Mouse (Mus musculus) midbrain, embryonic 13.5 days (tissue): Measurements from ENCODE around the gene Lamc1. TPM values are rescaled to one million over a fixed set of nuclear protein-coding genes. Genes with fewer than 3 reads are reported as not detected.

Experiments
- ATAC-seq: fragments of 200-750 bp; cut with Nextera tagmentation; 2 replicates; pipeline ENCODE4 v1.8.0; 2017; ENCODE audit warnings: mild to moderate bottlenecking, moderate TSS enrichment, moderate library complexity
- H3K27ac ChIP-seq: fragments of 300-500 bp; sonication (generic); 2 replicates; pipeline ENCODE4 v1.5.1; 2015; ENCODE audit warnings: inconsistent platforms, mild to moderate bottlenecking, moderate library complexity
- H3K27me3 ChIP-seq: fragments of 300-500 bp; sonication (generic); 2 replicates; pipeline ENCODE4 v1.6.1; 2015; ENCODE audit warnings: mild to moderate bottlenecking, inconsistent platforms
- H3K36me3 ChIP-seq: fragments of 300-500 bp; sonication (generic); 2 replicates; pipeline ENCODE4 v1.6.1; 2015; ENCODE audit warnings: mild to moderate bottlenecking, inconsistent platforms
- H3K4me1 ChIP-seq: fragments of 300-500 bp; sonication (generic); replicated peaks from 2 replicates; pipeline ENCODE4 v1.6.1; 2015; ENCODE audit warnings: inconsistent platforms
- H3K4me2 ChIP-seq: fragments of 300-500 bp; sonication (generic); replicated peaks from 2 replicates; pipeline ENCODE4 v1.6.1; 2015; ENCODE audit warnings: moderate library complexity, mild to moderate bottlenecking, inconsistent platforms
- H3K4me3 ChIP-seq: fragments of 300-500 bp; sonication (generic); replicated peaks from 2 replicates; pipeline ENCODE4 v1.5.1; 2015; ENCODE audit warnings: mild to moderate bottlenecking, inconsistent platforms
- H3K9ac ChIP-seq: fragments of 300-500 bp; sonication (generic); replicated peaks from 2 replicates; pipeline ENCODE4 v1.6.1; 2015; ENCODE audit warnings: mild to moderate bottlenecking, inconsistent platforms
- H3K9me3 ChIP-seq: fragments of 300-500 bp; sonication (generic); 2 replicates; pipeline ENCODE4 v1.6.1; 2016; ENCODE audit warnings: mild to moderate bottlenecking, inconsistent platforms
- WGBS: fragments of 180-500 bp; shearing (Covaris S2); methylation state at CpG from one replicate; pipeline ENCODE4 v1.1.7; 2015; 5-methylcytosine and 5-hydroxymethylcytosine counted together
- polyA plus RNA-seq: library from polyadenylated mRNA; unstranded; fragments of >200 nt; fragmentation: Nextera tagmentation; extraction: Ambion mirVana; gene quantifications from 2 replicates; pipeline ENCODE4 v1.2.1, GENCODE M21; 2015

Lamc1 gene
- polyA plus RNA-seq, 1 experiment from 2014 or later = 14.9 TPM

- Histone ChIP-seq H3K27ac (no peak overlapping the region), H3K36me3 (no peaks in the 10 kb centered on the region), H3K27me3 (no peaks in the 10 kb centered on the region), H3K9ac (no peak overlapping the region), H3K4me1 (peaks cover 27% of the 10 kb centered on the region), H3K9me3 (no peaks in the 10 kb centered on the region), H3K4me3 (no peak overlapping the region), H3K4me2 (no peak overlapping the region)
- no peak for ATAC-seq
- 93% methylated on average over 15 of the region's 15 CpGs for WGBS
Observed at GRCm38 (mm10) chr1:153270827-153271226, 61.8 kb downstream of the Lamc1 start.

GRCm38 (mm10) chr1:153269681-153270080, 62.9 kb downstream of the Lamc1 start:
- Histone ChIP-seq H3K4me2 (no peak overlapping the region), H3K36me3 (no peaks in the 10 kb centered on the region), H3K9me3 (no peaks in the 10 kb centered on the region), H3K4me3 (no peak overlapping the region), H3K27ac (no peak overlapping the region), H3K4me1 (peaks cover 29% of the 10 kb centered on the region), H3K9ac (no peak overlapping the region), H3K27me3 (no peaks in the 10 kb centered on the region)
- no peak for ATAC-seq
- 90% methylated on average over 6 of the region's 6 CpGs for WGBS

- no peak for ATAC-seq
- peaks cover 30% of the 10 kb centered on the region for H3K4me1 ChIP-seq
- no peak overlapping the region for H3K27ac ChIP-seq
- H3K9me3 ChIP-seq = no peaks in the 10 kb centered on the region
- H3K27me3 ChIP-seq = no peaks in the 10 kb centered on the region
- no peaks in the 10 kb centered on the region for H3K36me3 ChIP-seq
- H3K4me2 ChIP-seq = no peak overlapping the region
- no peak overlapping the region for H3K4me3 ChIP-seq
- H3K9ac ChIP-seq = no peak overlapping the region
- 90% methylated on average over 6 of the region's 6 CpGs for WGBS
Observed at GRCm38 (mm10) chr1:153268806-153269309, 63.7 kb downstream of the Lamc1 start.

GRCm38 (mm10) chr1:153268306-153268705, 64.3 kb downstream of the Lamc1 start:
- Histone ChIP-seq H3K4me2 (no peak overlapping the region), H3K27me3 (no peaks in the 10 kb centered on the region), H3K4me1 (peaks cover 24% of the 10 kb centered on the region), H3K27ac (no peak overlapping the region), H3K9me3 (no peaks in the 10 kb centered on the region), H3K9ac (no peak overlapping the region), H3K4me3 (no peak overlapping the region), H3K36me3 (no peaks in the 10 kb centered on the region)
- 93% methylated on average over 7 of the region's 7 CpGs for WGBS
- ATAC-seq = no peak

GRCm38 (mm10) chr1:153267730-153268129, 64.9 kb downstream of the Lamc1 start:
- H3K9me3 ChIP-seq = no peaks in the 10 kb centered on the region
- H3K27ac ChIP-seq = no peak overlapping the region
- ATAC-seq = no peak
- WGBS = 83% methylated on average over 7 of the region's 7 CpGs
- H3K4me1 ChIP-seq = peaks cover 24% of the 10 kb centered on the region
- no peak overlapping the region for H3K4me3 ChIP-seq
- H3K4me2 ChIP-seq = no peak overlapping the region
- H3K36me3 ChIP-seq = no peaks in the 10 kb centered on the region
- H3K27me3 ChIP-seq = no peaks in the 10 kb centered on the region
- no peak overlapping the region for H3K9ac ChIP-seq

- Histone ChIP-seq H3K4me1 (peaks cover 24% of the 10 kb centered on the region), H3K4me2 (no peak overlapping the region), H3K9me3 (no peaks in the 10 kb centered on the region), H3K27me3 (no peaks in the 10 kb centered on the region), H3K27ac (0 out of 2 replicates have a peak overlapping the region, but pooled peaks have one; percentile 6), H3K9ac (no peak overlapping the region), H3K36me3 (peaks cover 4% of the 10 kb centered on the region; the same call in 1 of the 2 replicates), H3K4me3 (no peak overlapping the region)
- WGBS = 32% methylated on average over 5 of the region's 5 CpGs
- ATAC-seq = no peak
Observed at GRCm38 (mm10) chr1:153266891-153267290, 65.7 kb downstream of the Lamc1 start.

GRCm38 (mm10) chr1:153265579-153265978, 67.0 kb downstream of the Lamc1 start:
- WGBS = 69% methylated on average over 7 of the region's 7 CpGs
- Histone ChIP-seq H3K4me2 (no peak overlapping the region), H3K27ac (peak overlapping the region; percentile 39; the same call in 1 of the 2 replicates), H3K9ac (no peak overlapping the region), H3K36me3 (peaks cover 4% of the 10 kb centered on the region; the same call in 1 of the 2 replicates), H3K4me1 (peaks cover 24% of the 10 kb centered on the region), H3K4me3 (no peak overlapping the region), H3K9me3 (no peaks in the 10 kb centered on the region), H3K27me3 (no peaks in the 10 kb centered on the region)
- no peak for ATAC-seq

- peak overlapping the region; percentile 39; the same call in 1 of the 2 replicates for H3K27ac ChIP-seq
- H3K4me2 ChIP-seq = no peak overlapping the region
- peaks cover 27% of the 10 kb centered on the region for H3K4me1 ChIP-seq
- no peak for ATAC-seq
- H3K36me3 ChIP-seq = peaks cover 4% of the 10 kb centered on the region; the same call in 1 of the 2 replicates
- no peak overlapping the region for H3K9ac ChIP-seq
- 16% methylated on average over 7 of the region's 7 CpGs for WGBS
- H3K9me3 ChIP-seq = no peaks in the 10 kb centered on the region
- H3K4me3 ChIP-seq = no peak overlapping the region
- no peaks in the 10 kb centered on the region for H3K27me3 ChIP-seq
Observed at GRCm38 (mm10) chr1:153265066-153265465, 67.5 kb downstream of the Lamc1 start.

- ATAC-seq = no peak
- Histone ChIP-seq H3K27ac (no peak overlapping the region), H3K36me3 (peaks cover 7% of the 10 kb centered on the region), H3K4me3 (no peak overlapping the region), H3K9ac (no peak overlapping the region), H3K4me2 (no peak overlapping the region), H3K9me3 (no peaks in the 10 kb centered on the region), H3K27me3 (no peaks in the 10 kb centered on the region), H3K4me1 (peaks cover 12% of the 10 kb centered on the region)
- 62% methylated on average over 5 of the region's 5 CpGs for whole genome bisulfite sequencing
Observed at GRCm38 (mm10) chr1:153259752-153260300, 72.8 kb downstream of the Lamc1 start.

GRCm38 (mm10) chr1:153252540-153253210, 79.9 kb downstream of the Lamc1 start:
- WGBS = 93% methylated on average over 4 of the region's 4 CpGs
- Histone ChIP-seq H3K27me3 (no peaks in the 10 kb centered on the region), H3K4me2 (no peak overlapping the region), H3K9ac (no peak overlapping the region), H3K36me3 (peaks cover 41% of the 10 kb centered on the region), H3K27ac (no peak overlapping the region), H3K4me3 (no peak overlapping the region), H3K9me3 (peaks cover 4% of the 10 kb centered on the region), H3K4me1 (no peaks in the 10 kb centered on the region)
- no peak for ATAC-seq

- H3K9ac ChIP-seq = no peak overlapping the region
- WGBS = 93% methylated on average over 12 of the region's 12 CpGs
- H3K4me2 ChIP-seq = no peak overlapping the region
- peaks cover 48% of the 10 kb centered on the region for H3K36me3 ChIP-seq
- H3K27ac ChIP-seq = no peak overlapping the region
- H3K27me3 ChIP-seq = no peaks in the 10 kb centered on the region
- H3K4me1 ChIP-seq = no peaks in the 10 kb centered on the region
- H3K4me3 ChIP-seq = no peak overlapping the region
- H3K9me3 ChIP-seq = peaks cover 4% of the 10 kb centered on the region
- no peak for ATAC-seq
Observed at GRCm38 (mm10) chr1:153251590-153252206, 80.9 kb downstream of the Lamc1 start.

GRCm38 (mm10) chr1:153241346-153241745, 91.2 kb downstream of the Lamc1 start:
- Histone ChIP-seq H3K9me3 (no peaks in the 10 kb centered on the region), H3K27ac (no peak overlapping the region), H3K4me1 (no peaks in the 10 kb centered on the region), H3K4me2 (no peak overlapping the region), H3K9ac (no peak overlapping the region), H3K4me3 (no peak overlapping the region), H3K36me3 (peaks cover 68% of the 10 kb centered on the region), H3K27me3 (no peaks in the 10 kb centered on the region)
- no peak for ATAC-seq
- WGBS = 85% methylated on average over 7 of the region's 7 CpGs
